Mouse (Mus musculus): ENCODE measurements around the gene Hs3st5. TPM values are rescaled to one million over a fixed set of nuclear protein-coding genes. Genes with fewer than 3 reads are reported as not detected.

The Hs3st5 gene
- polyA plus RNA-seq, 1 experiment from 2014 or later: 0.23 TPM

DNA sequence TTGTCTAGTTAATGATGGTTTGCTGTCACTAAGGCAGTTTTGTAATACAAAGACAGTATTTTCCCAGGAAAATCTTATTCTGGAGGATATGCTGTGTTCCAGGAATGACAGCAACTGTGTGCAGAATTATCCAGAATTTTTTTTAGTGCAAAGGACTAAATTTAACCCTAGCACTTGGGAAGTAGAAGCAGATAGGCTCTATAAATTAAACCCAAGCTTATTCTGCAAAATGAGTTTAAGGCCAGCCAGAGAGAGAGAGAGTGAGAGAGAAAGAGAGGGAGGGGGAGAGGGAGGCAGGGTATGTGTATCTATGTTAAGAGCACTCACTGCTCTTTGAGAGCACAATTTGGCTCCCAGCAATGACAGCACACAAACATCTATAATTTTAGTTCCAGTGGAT, 267.0 kb downstream of the Hs3st5 start:
- Histone ChIP-seq H3K9me3 (no peaks in the 10 kb centered on the region), H3K36me3 (no peaks in the 10 kb centered on the region), H3K27me3 (ENCODE audit: insufficient read depth, poor library complexity, severe bottlenecking) (no peaks in the 10 kb centered on the region), H3K4me3 (no peak overlapping the region), H3K27ac (no peak overlapping the region), H3K4me1 (no peaks in the 10 kb centered on the region)
- DNase-seq (ENCODE audit: low spot score): no peak

GRCm38 (mm10) chr10:36774898-36775297, 268.3 kb downstream of the Hs3st5 start:
- H3K4me3 ChIP-seq: no peak overlapping the region
- no peaks in the 10 kb centered on the region for H3K36me3 ChIP-seq
- H3K9me3 ChIP-seq: no peaks in the 10 kb centered on the region
- H3K4me1 ChIP-seq: no peaks in the 10 kb centered on the region
- H3K27ac ChIP-seq: no peak overlapping the region
- H3K27me3 ChIP-seq (ENCODE audit: insufficient read depth, poor library complexity, severe bottlenecking): no peaks in the 10 kb centered on the region
- no peak for DNase-seq (ENCODE audit: low spot score)
- 79% methylated on average over 6 of the region's 6 CpGs for WGBS

- no peaks in the 10 kb centered on the region for H3K9me3 ChIP-seq
- no peak for DNase-seq (ENCODE audit: low spot score)
- H3K27me3 ChIP-seq (ENCODE audit: insufficient read depth, poor library complexity, severe bottlenecking): no peaks in the 10 kb centered on the region
- H3K27ac ChIP-seq: no peak overlapping the region
- H3K4me3 ChIP-seq: no peak overlapping the region
- no peaks in the 10 kb centered on the region for H3K4me1 ChIP-seq
- no peaks in the 10 kb centered on the region for H3K36me3 ChIP-seq
- 42% methylated on average over 1 of the region's 1 CpGs for WGBS
Observed at GRCm38 (mm10) chr10:36781641-36782040, 275.0 kb downstream of the Hs3st5 start.

GRCm38 (mm10) chr10:36786970-36787369, 280.4 kb downstream of the Hs3st5 start:
- no peaks in the 10 kb centered on the region for H3K4me1 ChIP-seq
- H3K27me3 ChIP-seq (ENCODE audit: insufficient read depth, poor library complexity, severe bottlenecking): no peaks in the 10 kb centered on the region
- 79% methylated on average over 7 of the region's 7 CpGs for WGBS
- H3K4me3 ChIP-seq: no peak overlapping the region
- no peak overlapping the region for H3K27ac ChIP-seq
- no peaks in the 10 kb centered on the region for H3K9me3 ChIP-seq
- no peak for DNase-seq (ENCODE audit: low spot score)
- no peaks in the 10 kb centered on the region for H3K36me3 ChIP-seq

- 41% methylated on average over 2 of the region's 2 CpGs for WGBS
Observed at GRCm38 (mm10) chr10:36791771-36792170, 285.2 kb downstream of the Hs3st5 start.

DNA sequence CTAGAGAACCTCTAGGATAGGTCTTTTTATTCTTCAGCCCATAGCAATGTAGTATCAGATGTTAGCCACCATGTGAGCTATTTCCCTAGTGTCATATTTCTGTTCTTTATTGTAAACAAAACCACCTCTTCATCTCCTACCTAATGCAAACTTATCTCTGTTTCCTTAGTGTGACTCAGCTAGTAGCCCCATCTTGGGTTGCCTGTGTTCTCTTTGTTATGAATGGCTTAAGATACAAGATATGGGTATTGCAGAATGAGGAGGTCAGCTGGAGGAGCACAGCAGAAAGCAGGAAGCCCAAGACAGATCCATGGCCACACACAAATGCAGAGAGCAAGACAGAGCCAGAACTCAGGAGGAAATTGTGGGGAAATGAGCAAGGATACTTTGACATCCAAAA, 288.7 kb downstream of the Hs3st5 start:
- DNase-seq (ENCODE audit: low spot score): no peak
- no peaks in the 10 kb centered on the region for H3K9me3 ChIP-seq
- no peaks in the 10 kb centered on the region for H3K4me1 ChIP-seq
- H3K27ac ChIP-seq: no peak overlapping the region
- no peaks in the 10 kb centered on the region for H3K36me3 ChIP-seq
- H3K27me3 ChIP-seq (ENCODE audit: insufficient read depth, poor library complexity, severe bottlenecking): no peaks in the 10 kb centered on the region
- no peak overlapping the region for H3K4me3 ChIP-seq

More at GRCm38 (mm10) chr10:36791771-36792170, 285.2 kb downstream of the Hs3st5 start:
- Histone ChIP-seq H3K4me3 (no peak overlapping the region), H3K9me3 (no peaks in the 10 kb centered on the region), H3K36me3 (no peaks in the 10 kb centered on the region), H3K4me1 (no peaks in the 10 kb centered on the region), H3K27me3 (ENCODE audit: insufficient read depth, poor library complexity, severe bottlenecking) (no peaks in the 10 kb centered on the region), H3K27ac (no peak overlapping the region)
- no peak for DNase-seq (ENCODE audit: low spot score)

DNA sequence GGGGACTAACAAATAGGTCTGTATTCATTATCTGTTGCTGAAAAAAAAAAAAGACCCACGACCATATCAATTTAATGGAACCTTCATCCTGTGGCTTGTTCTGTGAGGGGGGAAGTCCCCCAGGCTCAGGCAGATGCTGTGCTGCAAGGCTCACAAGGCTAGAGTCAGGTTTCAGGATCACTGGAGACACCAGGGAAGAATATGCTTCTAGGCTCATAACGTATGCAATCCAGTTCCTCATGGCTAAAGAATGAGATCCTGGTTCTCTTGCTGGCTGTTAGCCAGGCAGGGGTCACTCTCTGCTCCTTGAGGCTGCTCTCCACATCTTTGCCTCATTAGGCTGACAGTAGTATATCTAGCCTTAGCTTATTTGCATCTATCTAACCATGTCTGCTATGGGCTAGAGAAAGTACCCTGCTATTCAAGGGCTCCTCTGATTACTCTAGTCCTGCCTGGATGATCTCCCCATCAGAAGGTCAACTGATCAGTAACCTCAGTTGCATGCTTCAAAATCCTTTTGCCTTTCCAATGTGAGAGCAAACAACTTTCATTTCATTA, 294.4 kb downstream of the Hs3st5 start:
- H3K27ac ChIP-seq: no peak overlapping the region
- DNase-seq (ENCODE audit: low spot score): no peak
- WGBS: 43% methylated on average over 2 of the region's 2 CpGs
- no peak overlapping the region for H3K4me3 ChIP-seq
- H3K9me3 ChIP-seq: no peaks in the 10 kb centered on the region
- no peaks in the 10 kb centered on the region for H3K27me3 ChIP-seq (ENCODE audit: insufficient read depth, poor library complexity, severe bottlenecking)
- H3K36me3 ChIP-seq: no peaks in the 10 kb centered on the region
- H3K4me1 ChIP-seq: no peaks in the 10 kb centered on the region

DNA sequence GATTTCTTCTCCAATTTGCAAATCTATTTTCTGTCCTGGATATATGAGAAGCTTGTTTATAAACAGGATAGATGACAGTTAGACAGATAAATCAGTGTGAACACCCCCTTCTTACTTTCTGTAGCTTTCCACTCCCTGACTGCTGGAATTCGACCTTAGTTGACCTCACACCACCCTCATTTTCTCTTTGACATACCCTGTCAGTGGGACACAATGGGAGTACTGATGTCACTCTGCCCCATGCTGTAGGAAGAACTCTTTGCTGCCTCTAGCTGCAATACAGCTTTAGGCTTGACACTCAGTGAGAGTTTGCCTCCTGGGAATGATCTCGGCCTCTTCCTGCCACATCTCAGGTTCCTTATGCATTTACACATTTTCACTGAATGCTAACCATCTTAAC, 297.1 kb downstream of the Hs3st5 start:
- Histone ChIP-seq H3K4me3 (no peak overlapping the region), H3K4me1 (no peaks in the 10 kb centered on the region), H3K27ac (no peak overlapping the region), H3K9me3 (no peaks in the 10 kb centered on the region), H3K27me3 (ENCODE audit: insufficient read depth, poor library complexity, severe bottlenecking) (no peaks in the 10 kb centered on the region), H3K36me3 (no peaks in the 10 kb centered on the region)
- 33% methylated on average over 2 of the region's 2 CpGs for WGBS
- DNase-seq (ENCODE audit: low spot score): no peak

DNA sequence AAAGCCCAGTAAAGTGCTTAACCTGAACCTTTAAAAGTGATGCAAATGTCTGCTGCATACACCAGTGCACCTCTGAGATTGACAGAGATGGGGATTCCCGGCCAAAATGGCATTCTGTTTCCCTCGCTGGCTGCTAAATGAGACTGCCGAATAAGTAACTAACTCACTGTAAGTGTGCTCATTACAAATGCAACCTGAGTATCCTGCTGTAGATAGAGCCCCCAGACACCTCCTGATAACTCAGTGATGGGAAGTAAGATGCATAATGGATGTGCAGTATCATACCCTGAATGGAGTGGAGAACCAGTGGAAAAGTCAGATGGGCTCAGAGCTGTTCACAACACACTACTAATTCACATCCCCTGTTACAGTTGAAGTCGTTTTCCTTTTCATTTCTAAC, 298.7 kb downstream of the Hs3st5 start:
- no peaks in the 10 kb centered on the region for H3K9me3 ChIP-seq
- no peaks in the 10 kb centered on the region for H3K4me1 ChIP-seq
- no peaks in the 10 kb centered on the region for H3K36me3 ChIP-seq
- 71% methylated on average over 4 of the region's 4 CpGs for WGBS
- H3K27me3 ChIP-seq (ENCODE audit: insufficient read depth, poor library complexity, severe bottlenecking): no peaks in the 10 kb centered on the region
- H3K4me3 ChIP-seq: no peak overlapping the region
- DNase-seq (ENCODE audit: low spot score): no peak
- H3K27ac ChIP-seq: no peak overlapping the region

DNA sequence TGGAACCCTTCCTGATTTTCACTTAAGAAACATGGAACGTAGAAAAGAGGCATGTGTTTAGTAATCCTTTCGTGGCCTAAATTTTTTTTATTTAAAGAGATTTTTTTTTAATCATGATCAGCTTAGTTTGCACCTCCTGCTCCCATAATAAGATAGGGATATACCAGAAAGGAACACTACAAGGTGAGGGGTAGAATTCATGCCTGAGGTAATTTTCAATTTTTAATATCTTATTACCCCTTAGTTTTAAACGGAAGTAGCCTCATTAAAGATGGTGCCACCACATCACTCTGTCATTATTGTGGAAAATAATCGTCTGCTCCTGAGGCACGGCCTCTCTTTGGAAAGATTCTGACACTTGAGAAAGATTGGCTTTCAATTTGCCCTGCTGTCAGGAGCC, 299.2 kb downstream of the Hs3st5 start:
- no peak for DNase-seq (ENCODE audit: low spot score)
- no peaks in the 10 kb centered on the region for H3K36me3 ChIP-seq
- H3K9me3 ChIP-seq: no peaks in the 10 kb centered on the region
- H3K27me3 ChIP-seq (ENCODE audit: insufficient read depth, poor library complexity, severe bottlenecking): no peaks in the 10 kb centered on the region
- WGBS: 80% methylated on average over 5 of the region's 5 CpGs
- no peak overlapping the region for H3K4me3 ChIP-seq
- no peak overlapping the region for H3K27ac ChIP-seq
- no peaks in the 10 kb centered on the region for H3K4me1 ChIP-seq

- H3K4me1 ChIP-seq: no peaks in the 10 kb centered on the region
- H3K27ac ChIP-seq: no peak overlapping the region
- H3K4me3 ChIP-seq: no peak overlapping the region
- no peaks in the 10 kb centered on the region for H3K9me3 ChIP-seq
- H3K27me3 ChIP-seq (ENCODE audit: insufficient read depth, poor library complexity, severe bottlenecking): no peaks in the 10 kb centered on the region
- H3K36me3 ChIP-seq: no peaks in the 10 kb centered on the region
- WGBS: 81% methylated on average over 5 of the region's 5 CpGs
- DNase-seq (ENCODE audit: low spot score): no peak
Observed at GRCm38 (mm10) chr10:36807007-36807406, 300.4 kb downstream of the Hs3st5 start.

GRCm38 (mm10) chr10:36818867-36819266, 312.3 kb downstream of the Hs3st5 start:
- DNase-seq (ENCODE audit: low spot score): no peak
- H3K27me3 ChIP-seq (ENCODE audit: insufficient read depth, poor library complexity, severe bottlenecking): no peaks in the 10 kb centered on the region
- no peaks in the 10 kb centered on the region for H3K36me3 ChIP-seq
- no peaks in the 10 kb centered on the region for H3K9me3 ChIP-seq
- H3K4me1 ChIP-seq: no peaks in the 10 kb centered on the region
- H3K4me3 ChIP-seq: no peak overlapping the region
- H3K27ac ChIP-seq: no peak overlapping the region

DNA sequence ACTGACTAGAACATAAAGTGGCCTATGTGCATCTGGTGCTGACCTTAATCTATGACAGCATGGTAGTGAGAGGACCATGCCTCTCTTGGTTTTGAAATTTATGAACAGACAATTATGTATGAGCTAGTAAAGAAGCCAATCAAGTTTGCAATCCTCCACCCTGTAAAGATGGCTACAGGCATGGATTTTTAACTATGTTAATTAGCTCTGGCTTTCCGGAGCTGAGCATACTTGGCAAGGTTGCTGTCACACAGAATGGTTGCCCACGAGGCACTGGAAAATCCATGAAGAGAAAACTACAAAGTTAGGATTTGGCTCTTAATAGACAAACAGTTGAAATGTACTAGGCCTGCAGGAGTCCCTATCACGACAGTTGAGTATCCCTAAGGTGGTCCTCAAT, 322.5 kb downstream of the Hs3st5 start:
- H3K4me1 ChIP-seq: no peaks in the 10 kb centered on the region
- H3K9me3 ChIP-seq: no peaks in the 10 kb centered on the region
- no peak overlapping the region for H3K27ac ChIP-seq
- no peak for DNase-seq (ENCODE audit: low spot score)
- H3K4me3 ChIP-seq: no peak overlapping the region
- H3K36me3 ChIP-seq: no peaks in the 10 kb centered on the region
- WGBS: 74% methylated on average over 3 of the region's 3 CpGs
- H3K27me3 ChIP-seq (ENCODE audit: insufficient read depth, poor library complexity, severe bottlenecking): no peaks in the 10 kb centered on the region

DNA sequence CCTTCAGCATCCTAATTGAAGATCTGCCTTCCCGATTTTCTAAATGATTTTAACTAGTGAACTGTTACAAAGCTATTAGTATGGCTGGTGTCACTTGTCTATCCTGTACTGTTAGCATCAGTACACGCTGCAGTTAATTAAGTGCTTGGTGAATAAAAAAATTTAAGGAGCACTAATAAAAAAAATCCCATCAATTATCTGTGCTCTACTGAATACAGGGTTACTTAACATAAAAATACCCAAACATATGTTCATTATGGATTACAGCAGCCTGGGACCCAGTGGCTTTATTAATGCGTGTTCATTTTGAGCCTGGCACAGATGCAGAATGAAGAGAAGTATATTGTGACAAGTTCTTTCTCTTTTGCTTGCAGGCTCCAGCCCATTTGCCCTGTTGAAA, 325.6 kb downstream of the Hs3st5 start:
- WGBS: 85% methylated on average over 3 of the region's 3 CpGs
- Histone ChIP-seq H3K27me3 (ENCODE audit: insufficient read depth, poor library complexity, severe bottlenecking) (no peaks in the 10 kb centered on the region), H3K9me3 (no peaks in the 10 kb centered on the region), H3K36me3 (no peaks in the 10 kb centered on the region), H3K27ac (no peak overlapping the region), H3K4me3 (no peak overlapping the region), H3K4me1 (no peaks in the 10 kb centered on the region)
- DNase-seq (ENCODE audit: low spot score): no peak
